18 mouse cellular contexts compared by ENCODE assay signal in the genomic region with DNA sequence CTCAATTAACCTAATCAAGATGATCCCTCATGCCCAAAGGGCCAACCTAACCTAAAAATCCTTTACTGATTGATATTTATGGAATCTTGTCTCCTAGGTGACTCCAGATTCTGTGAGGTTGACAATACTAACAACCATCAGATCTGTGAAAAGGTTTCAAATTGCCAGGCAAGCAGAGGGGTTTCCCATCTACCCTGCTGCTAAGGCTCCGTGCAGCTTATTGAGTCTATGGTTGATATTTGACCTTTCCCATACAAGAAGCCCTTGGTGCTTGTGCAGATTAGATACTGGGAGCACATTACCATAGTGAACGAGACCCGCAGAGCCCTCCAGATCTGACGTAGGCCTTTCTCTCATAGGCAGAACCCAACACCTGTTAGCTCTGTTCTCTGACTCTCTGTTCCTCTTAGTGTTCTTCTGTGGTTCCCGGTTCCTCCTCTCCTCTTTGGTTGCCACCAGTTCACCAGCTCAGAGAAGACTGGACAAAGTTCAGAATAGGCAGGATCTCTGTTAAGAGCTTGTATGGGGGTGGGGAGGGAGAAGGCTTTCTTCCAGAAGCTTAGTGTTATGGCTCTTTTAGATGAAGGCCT.
"Had no signal": no experiment of that assay in that cellular context is flagged by ENCODE, and none has a peak within 500 bp of the region (broad histone marks: within the 10 kb centered on the region; RNA-seq: fewer than 3 reads in every experiment).

No protein-coding gene starts in this region.

- H3K9ac ChIP-seq: liver, embryonic 15.5 days; liver, postnatal 0 days; lung, embryonic 15.5 days; midbrain, embryonic 12.5 days; neural tube, embryonic 12.5 days; stomach, embryonic 15.5 days had no signal

- DNase-seq: liver, postnatal 0 days; lung, adult 2 months; lung, postnatal 14 days; lung, postnatal 36 days; midbrain, embryonic 14.5 days; right cerebral cortex, postnatal 14 days; thymus, adult 18-20 months; thymus, postnatal 14 days; thymus, postnatal 36 days had no signal

- H3K27me3 ChIP-seq: liver, embryonic 15.5 days; lung, embryonic 15.5 days; midbrain, embryonic 12.5 days; neural tube, embryonic 12.5 days; stomach, embryonic 15.5 days had no signal

- H3K4me1 ChIP-seq: liver, embryonic 15.5 days; lung, embryonic 15.5 days; midbrain, embryonic 12.5 days; neural tube, embryonic 12.5 days; stomach, embryonic 15.5 days had no signal

- H3K27ac ChIP-seq: liver, embryonic 15.5 days; lung, embryonic 15.5 days; macrophage; midbrain, embryonic 12.5 days; neural tube, embryonic 12.5 days; stomach, embryonic 15.5 days; stomach, postnatal 0 days had no signal

- ATAC-seq: liver, postnatal 0 days; lung, postnatal 0 days had no signal

- H3K9me3 ChIP-seq: liver, embryonic 15.5 days; lung, embryonic 15.5 days; midbrain, embryonic 12.5 days; stomach, embryonic 15.5 days had no signal

- H3K4me2 ChIP-seq: liver, embryonic 15.5 days; lung, embryonic 15.5 days; midbrain, embryonic 12.5 days; neural tube, embryonic 12.5 days; stomach, embryonic 15.5 days had no signal

- H3K4me3 ChIP-seq: liver, embryonic 15.5 days; lung, embryonic 15.5 days; megakaryocyte, embryonic 14.5 days; midbrain, embryonic 12.5 days; neural tube, embryonic 12.5 days; stomach, embryonic 15.5 days had no signal

- H3K36me3 ChIP-seq: liver, embryonic 15.5 days; lung, embryonic 15.5 days; midbrain, embryonic 12.5 days; neural tube, embryonic 12.5 days; stomach, embryonic 15.5 days had no signal
